Mouse (Mus musculus) liver, embryonic 16.5 days (tissue): Measurements from ENCODE around the gene Dhx57. TPM values are rescaled to one million over a fixed set of nuclear protein-coding genes. Genes with fewer than 3 reads are reported as not detected.
A peak's percentile ranks its signal among the peaks of the same experiment; 100 is the strongest.

Source experiments
- ATAC-seq: fragments of 200-750 bp; cut with Nextera tagmentation; 2 replicates; pipeline ENCODE4 v1.8.0; 2017; ENCODE audit warnings: low read depth, mild to moderate bottlenecking, moderate number of reproducible peaks, moderate library complexity
- H3K27ac ChIP-seq: fragments of 300-500 bp; sonication (generic); 2 replicates; pipeline ENCODE4 v1.5.1; 2014; ENCODE audit warnings: mild to moderate bottlenecking, low read length
- H3K27me3 ChIP-seq: fragments of 300-500 bp; sonication (generic); 2 replicates; pipeline ENCODE4 v1.6.1; 2014; ENCODE audit warnings: low read depth, low read length, mixed read lengths; ENCODE audit not compliant: control insufficient read depth, insufficient read depth
- H3K36me3 ChIP-seq: fragments of 300-500 bp; sonication (generic); 2 replicates; pipeline ENCODE4 v1.6.1; 2014; ENCODE audit warnings: mild to moderate bottlenecking; ENCODE audit not compliant: control insufficient read depth, insufficient read depth
- H3K4me1 ChIP-seq: fragments of 300-500 bp; sonication (generic); 2 replicates; pipeline ENCODE4 v1.6.1; 2014; ENCODE audit warnings: low read depth, low read length, mixed read lengths; ENCODE audit not compliant: control insufficient read depth
- H3K4me2 ChIP-seq: fragments of 300-500 bp; sonication (generic); 2 replicates; pipeline ENCODE4 v1.6.1; 2014; ENCODE audit warnings: low read depth, low read length, mixed read lengths
- H3K4me3 ChIP-seq: fragments of 300-500 bp; sonication (generic); 2 replicates; pipeline ENCODE4 v1.5.1; 2014; ENCODE audit warnings: low read depth, mild to moderate bottlenecking, low read length
- H3K9ac ChIP-seq: fragments of 300-500 bp; sonication (generic); 2 replicates; pipeline ENCODE4 v1.6.1; 2014; ENCODE audit warnings: low read depth, low read length
- H3K9me3 ChIP-seq: fragments of 300-500 bp; sonication (generic); replicated peaks from 2 replicates; pipeline ENCODE4 v1.6.1; 2016; ENCODE audit warnings: low read length; ENCODE audit not compliant: control insufficient read depth
- WGBS: fragments of 180-500 bp; shearing (Covaris S2); extraction: QIAGEN DNeasy Blood & Tissue Kit; methylation state at CpG from one replicate; pipeline ENCODE4 v1.1.7; 2014; ENCODE audit not compliant: insufficient replicate concordance; 5-methylcytosine and 5-hydroxymethylcytosine counted together
- polyA plus RNA-seq: library from polyadenylated mRNA; unstranded; fragments of >200 nt; fragmentation: Nextera tagmentation; extraction: Ambion mirVana; gene quantifications from 2 replicates; pipeline ENCODE4 v1.2.1, GENCODE M21; 2015

Gene Dhx57
- 3.8 and 4.8 TPM in 2 replicates for polyA plus RNA-seq

- 1% methylated on average over 35 of the region's 35 CpGs for WGBS
- peak within 1 kb of the TSS; percentile 71 for H3K27ac ChIP-seq
- peak within 1 kb of the TSS; percentile 78 for H3K9ac ChIP-seq
- peak within 1 kb of the TSS; percentile 80 for H3K4me3 ChIP-seq
- H3K27me3 ChIP-seq: no peaks in the 10 kb centered on the region
- ATAC-seq: peak; percentile 100
- H3K9me3 ChIP-seq: no peaks in the 10 kb centered on the region
- H3K4me2 ChIP-seq: peak within 1 kb of the TSS; percentile 94
- no peaks in the 10 kb centered on the region for H3K36me3 ChIP-seq
- peaks cover 17% of the 10 kb centered on the region for H3K4me1 ChIP-seq
These were observed at the start of gene Dhx57, which contains the start of gene Morn2 for GRCm38 (mm10) chr17:80290074-80290657. TSS of gene Dhx57 (minus strand) at chr17:80290476. TSS of gene Morn2 (plus strand) at chr17:80290203.

GRCm38 (mm10) chr17:80332386-80332785 lies 42.1 kb upstream of the Dhx57 start:
- ATAC-seq: no peak
- H3K9me3 ChIP-seq: no peaks in the 10 kb centered on the region
- H3K4me1 ChIP-seq: no peaks in the 10 kb centered on the region
- H3K27ac ChIP-seq: no peak overlapping the region
- 65% methylated on average over 2 of the region's 2 CpGs for WGBS
- no peaks in the 10 kb centered on the region for H3K27me3 ChIP-seq
- H3K9ac ChIP-seq: no peak overlapping the region
- H3K4me2 ChIP-seq: no peak overlapping the region
- H3K36me3 ChIP-seq: no peaks in the 10 kb centered on the region
- H3K4me3 ChIP-seq: no peak overlapping the region

GRCm38 (mm10) chr17:80326431-80326830 lies 36.2 kb upstream of the Dhx57 start:
- Histone ChIP-seq H3K4me1 (no peaks in the 10 kb centered on the region), H3K36me3 (no peaks in the 10 kb centered on the region), H3K9me3 (no peaks in the 10 kb centered on the region), H3K4me3 (no peak overlapping the region), H3K4me2 (no peak overlapping the region), H3K27ac (no peak overlapping the region), H3K27me3 (no peaks in the 10 kb centered on the region), H3K9ac (no peak overlapping the region)
- no peak for ATAC-seq
- 66% methylated on average over 3 of the region's 3 CpGs for WGBS

- Histone ChIP-seq H3K9me3 (no peaks in the 10 kb centered on the region), H3K9ac (no peak overlapping the region), H3K27ac (no peak overlapping the region), H3K36me3 (no peaks in the 10 kb centered on the region), H3K4me1 (no peaks in the 10 kb centered on the region), H3K4me3 (no peak overlapping the region), H3K27me3 (no peaks in the 10 kb centered on the region), H3K4me2 (no peak overlapping the region)
- 68% methylated on average over 5 of the region's 5 CpGs for WGBS
- peak; percentile 70 for ATAC-seq
These were observed 35.2 kb upstream of the Dhx57 start for GRCm38 (mm10) chr17:80325456-80325855.

GRCm38 (mm10) chr17:80324521-80324920 lies 34.2 kb upstream of the Dhx57 start:
- no peaks in the 10 kb centered on the region for H3K27me3 ChIP-seq
- H3K9ac ChIP-seq: no peak overlapping the region
- no peak overlapping the region for H3K4me3 ChIP-seq
- no peak for ATAC-seq
- WGBS: 70% methylated on average over 7 of the region's 7 CpGs
- H3K36me3 ChIP-seq: no peaks in the 10 kb centered on the region
- H3K9me3 ChIP-seq: no peaks in the 10 kb centered on the region
- no peak overlapping the region for H3K4me2 ChIP-seq
- no peak overlapping the region for H3K27ac ChIP-seq
- no peaks in the 10 kb centered on the region for H3K4me1 ChIP-seq

- WGBS: 27% methylated on average over 8 of the region's 8 CpGs
- Histone ChIP-seq H3K9me3 (no peaks in the 10 kb centered on the region), H3K9ac (no peak overlapping the region), H3K27ac (no peak overlapping the region), H3K36me3 (no peaks in the 10 kb centered on the region), H3K4me3 (no peak overlapping the region), H3K4me2 (no peak overlapping the region), H3K4me1 (no peaks in the 10 kb centered on the region), H3K27me3 (no peaks in the 10 kb centered on the region)
- no peak for ATAC-seq
These were observed 33.4 kb upstream of the Dhx57 start for GRCm38 (mm10) chr17:80323658-80324057.

- no peak for ATAC-seq
- no peak overlapping the region for H3K4me2 ChIP-seq
- WGBS: 61% methylated on average over 4 of the region's 4 CpGs
These were observed 32.7 kb upstream of the Dhx57 start for GRCm38 (mm10) chr17:80323015-80323414.

GRCm38 (mm10) chr17:80322228-80322627 lies 32.0 kb upstream of the Dhx57 start:
- H3K9me3 ChIP-seq: no peaks in the 10 kb centered on the region
- no peak overlapping the region for H3K4me3 ChIP-seq
- ATAC-seq: no peak
- H3K36me3 ChIP-seq: no peaks in the 10 kb centered on the region
- no peaks in the 10 kb centered on the region for H3K27me3 ChIP-seq
- no peak overlapping the region for H3K27ac ChIP-seq
- no peak overlapping the region for H3K4me2 ChIP-seq
- no peaks in the 10 kb centered on the region for H3K4me1 ChIP-seq
- H3K9ac ChIP-seq: no peak overlapping the region
- 51% methylated on average over 6 of the region's 6 CpGs for WGBS

More at GRCm38 (mm10) chr17:80323015-80323414, 32.7 kb upstream of the Dhx57 start:
- no peak overlapping the region for H3K9ac ChIP-seq
- no peaks in the 10 kb centered on the region for H3K27me3 ChIP-seq
- no peak overlapping the region for H3K27ac ChIP-seq
- no peak overlapping the region for H3K4me3 ChIP-seq
- H3K36me3 ChIP-seq: no peaks in the 10 kb centered on the region
- no peaks in the 10 kb centered on the region for H3K9me3 ChIP-seq
- no peaks in the 10 kb centered on the region for H3K4me1 ChIP-seq

- Histone ChIP-seq H3K27me3 (no peaks in the 10 kb centered on the region), H3K9ac (no peak overlapping the region), H3K27ac (no peak overlapping the region), H3K4me2 (no peak overlapping the region), H3K36me3 (no peaks in the 10 kb centered on the region), H3K4me3 (no peak overlapping the region), H3K9me3 (no peaks in the 10 kb centered on the region), H3K4me1 (no peaks in the 10 kb centered on the region)
- 57% methylated on average over 4 of the region's 4 CpGs for WGBS
- no peak for ATAC-seq
These were observed 22.1 kb upstream of the Dhx57 start for GRCm38 (mm10) chr17:80312405-80312804.
